Mouse (Mus musculus) CH12F3 (cell line): Measurements from ENCODE around the gene Srrm1.
"Not testable (repeated sequence)": the region's sequence is repeated elsewhere in the genome, so short reads cannot be mapped to it uniquely, and the experiment has no call there.

Experiments
- in situ Hi-C: fragments of 300-500 bp; cut with MboI; formaldehyde crosslinking; loops from 2 replicates; pipeline ENCODE4 v1.14.3; 2020; ENCODE audit warnings: low sequenced_read_pairs

Srrm1 gene

GRCm38 (mm10) chr4:135354751-135355150 is 1.6 kb upstream of the Srrm1 start:
- in situ Hi-C loops = not testable (repeated sequence)

- in situ Hi-C loops = no loop called here
Measured at GRCm38 (mm10) chr4:135353794-135354450, 801 bp upstream of the Srrm1 start.

- in situ Hi-C loops = no loop called here
Measured at GRCm38 (mm10) chr4:135352326-135353065, 625 bp downstream of the Srrm1 start.

GRCm38 (mm10) chr4:135337376-135337942 is 15.7 kb downstream of the Srrm1 start:
- in situ Hi-C loops = no loop called here

- in situ Hi-C loops = no loop called here
Measured at GRCm38 (mm10) chr4:135336023-135336357, 17.1 kb downstream of the Srrm1 start.

- in situ Hi-C loops = no loop called here
Measured at GRCm38 (mm10) chr4:135335327-135336022, 17.6 kb downstream of the Srrm1 start.

GRCm38 (mm10) chr4:135326469-135326868 is 26.7 kb downstream of the Srrm1 start:
- in situ Hi-C loops = no loop called here

- in situ Hi-C loops = no loop called here
Measured at GRCm38 (mm10) chr4:135326046-135326445, 27.1 kb downstream of the Srrm1 start.

GRCm38 (mm10) chr4:135323021-135323420 is 30.1 kb downstream of the Srrm1 start:
- in situ Hi-C loops = loop anchor here (5.0 kb wide), 1 partner anchor 96 kb away; no protein-coding TSS in a partner anchor

GRCm38 (mm10) chr4:135317966-135318365 is 35.2 kb downstream of the Srrm1 start:
- in situ Hi-C loops = no loop called here

GRCm38 (mm10) chr4:135317539-135317938 is 35.6 kb downstream of the Srrm1 start:
- in situ Hi-C loops = no loop called here

GRCm38 (mm10) chr4:135315287-135315686 is 37.8 kb downstream of the Srrm1 start:
- in situ Hi-C loops = no loop called here

- in situ Hi-C loops = no loop called here
Measured at GRCm38 (mm10) chr4:135314419-135314832, 38.7 kb downstream of the Srrm1 start.

- in situ Hi-C loops = no loop called here
Measured at GRCm38 (mm10) chr4:135313761-135314241, 39.3 kb downstream of the Srrm1 start.

GRCm38 (mm10) chr4:135313111-135313691 is 39.9 kb downstream of the Srrm1 start:
- in situ Hi-C loops = no loop called here

- in situ Hi-C loops = no loop called here
Measured at GRCm38 (mm10) chr4:135312706-135313105, 40.4 kb downstream of the Srrm1 start.

- in situ Hi-C loops = no loop called here
Measured at GRCm38 (mm10) chr4:135310371-135310770, 42.8 kb downstream of the Srrm1 start.

GRCm38 (mm10) chr4:135309726-135310125 is 43.4 kb downstream of the Srrm1 start:
- in situ Hi-C loops = no loop called here

- in situ Hi-C loops = no loop called here
Measured at GRCm38 (mm10) chr4:135309112-135309659, 43.9 kb downstream of the Srrm1 start.

GRCm38 (mm10) chr4:135306971-135307632 is 46.0 kb downstream of the Srrm1 start:
- in situ Hi-C loops = no loop called here
